Mouse (Mus musculus) cerebellum, adult (tissue): ENCODE measurements around the gene Acot8.

Experiments
- ATAC-seq: cut with Nextera tagmentation; 2 replicates; pipeline ENCODE4 v1.9.2; 2017; ENCODE audit warnings: mild to moderate bottlenecking, moderate library complexity, mixed read lengths; ENCODE audit not compliant: insufficient number of reproducible peaks, low FRiP score, low TSS enrichment

Acot8 gene

DNA sequence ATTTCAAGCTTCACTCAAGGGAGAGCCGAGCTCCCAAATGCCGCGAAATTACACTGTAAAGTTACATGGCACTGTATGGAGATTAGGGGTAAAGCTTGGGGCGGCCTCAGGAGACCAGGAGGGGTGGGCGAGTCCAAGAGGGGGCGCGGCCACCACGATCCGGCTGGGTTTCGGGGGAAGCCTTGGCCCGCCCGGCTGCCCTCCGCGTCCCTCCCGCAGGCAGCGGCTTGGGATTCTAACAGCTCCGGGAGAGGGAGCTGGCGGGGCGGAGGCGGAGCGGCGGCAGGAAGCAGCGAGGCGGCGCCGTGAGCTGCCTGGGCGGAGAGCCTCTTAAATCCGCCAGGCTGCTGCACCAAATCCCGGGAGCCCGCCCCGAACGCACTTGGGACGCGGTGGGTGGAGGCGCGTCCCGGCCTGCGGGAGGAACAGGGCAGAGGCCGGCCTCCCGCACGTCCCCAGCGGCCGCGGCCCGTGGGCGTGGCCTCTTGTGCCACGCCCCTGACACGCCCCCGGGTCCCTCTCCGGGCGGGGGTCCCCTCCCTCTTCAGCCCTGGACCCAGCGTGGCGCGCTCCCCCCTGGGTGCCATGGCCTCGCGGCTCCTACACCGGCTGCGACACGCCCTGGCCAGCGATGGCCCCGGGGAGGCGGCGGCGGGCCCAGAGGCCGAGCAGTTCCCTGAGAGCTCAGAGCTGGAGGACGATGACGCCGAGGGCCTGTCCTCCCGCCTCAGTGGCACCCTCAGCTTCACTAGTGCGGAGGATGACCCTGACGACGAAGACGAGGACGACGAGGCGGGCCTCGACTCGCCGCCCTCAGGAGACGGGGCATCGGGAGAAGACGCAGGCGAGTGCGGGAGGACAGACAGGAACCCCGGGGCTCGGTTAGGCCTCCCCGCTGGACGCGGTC is 18.9 kb downstream of the Acot8 start, which contains the start of gene Snx21:
Gene Snx21, plus strand, starts transcription at position 343 of the 907 bp plus-strand sequence.
- ATAC-seq: peak; percentile 89

DNA sequence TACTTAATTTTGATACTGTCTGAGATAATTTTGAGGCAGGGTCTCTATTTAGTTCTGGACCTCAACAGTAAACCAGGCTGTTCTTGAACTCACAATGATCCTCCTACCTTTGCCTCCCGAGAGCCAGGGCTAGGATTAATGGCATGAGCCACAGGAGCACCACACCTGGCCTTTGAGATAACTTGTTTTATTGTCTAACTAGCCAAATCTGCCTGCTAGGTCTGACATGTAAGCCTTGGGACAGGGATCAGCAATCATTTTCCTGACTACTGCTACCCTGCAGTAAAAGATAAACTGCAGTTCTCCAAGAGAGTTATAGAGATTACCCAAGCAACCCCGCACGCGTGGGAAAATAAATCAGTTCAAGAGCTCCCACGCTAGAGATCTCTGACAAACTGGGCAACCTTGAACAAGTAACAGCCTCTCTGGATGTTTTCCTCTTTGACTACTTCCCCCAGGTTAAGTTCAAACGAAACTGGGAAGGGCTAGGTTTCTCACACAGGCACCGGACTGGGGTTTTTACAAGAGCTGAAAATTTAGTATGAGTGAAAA is 19.7 kb downstream of the Acot8 start:
- no peak for ATAC-seq

- no peak for ATAC-seq
Observed at GRCm38 (mm10) chr2:164783926-164784581, 20.6 kb downstream of the Acot8 start.

- ATAC-seq: no peak
Observed at GRCm38 (mm10) chr2:164781876-164782275, 22.8 kb downstream of the Acot8 start.

- ATAC-seq: no peak
Observed at GRCm38 (mm10) chr2:164779481-164780086, 25.1 kb downstream of the Acot8 start, which contains the start of gene Tnnc2. Gene Tnnc2, minus strand, starts transcription at chr2:164779967.

DNA sequence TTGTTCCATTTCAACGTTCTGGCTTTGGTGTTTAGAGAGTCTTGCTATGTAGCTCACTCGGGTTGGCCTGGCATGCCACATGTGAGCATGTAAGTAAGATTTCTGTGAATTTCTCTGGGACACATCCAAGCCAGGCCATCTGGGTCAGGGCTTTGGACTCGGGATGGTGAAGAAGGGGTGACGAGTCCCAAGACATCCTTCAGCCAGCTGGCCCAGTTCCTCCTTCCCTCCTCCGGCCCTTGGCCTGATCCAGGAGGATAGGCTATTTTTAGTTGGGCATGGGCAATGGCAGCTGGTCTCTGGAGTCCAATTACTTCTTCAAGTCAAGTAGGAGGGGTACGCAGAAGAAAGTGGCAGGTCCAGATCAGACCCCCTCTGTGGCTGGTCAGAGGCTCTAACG is 25.9 kb downstream of the Acot8 start:
- ATAC-seq: no peak

DNA sequence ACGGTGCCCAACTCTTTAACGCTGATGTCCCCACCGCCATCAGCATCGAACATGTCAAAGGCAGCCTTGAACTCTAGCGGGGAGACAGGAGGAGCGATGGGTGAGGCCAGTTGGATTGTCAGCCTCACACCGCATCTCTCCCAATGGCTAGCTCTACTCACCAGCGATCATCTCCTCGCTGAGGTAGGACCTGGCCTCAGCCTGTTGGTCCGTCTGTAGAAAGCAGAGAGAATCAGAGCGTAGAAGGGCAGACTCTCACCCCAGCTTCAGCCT is 26.7 kb downstream of the Acot8 start:
- no peak for ATAC-seq

GRCm38 (mm10) chr2:164777246-164778014 is 27.3 kb downstream of the Acot8 start:
- no peak for ATAC-seq

DNA sequence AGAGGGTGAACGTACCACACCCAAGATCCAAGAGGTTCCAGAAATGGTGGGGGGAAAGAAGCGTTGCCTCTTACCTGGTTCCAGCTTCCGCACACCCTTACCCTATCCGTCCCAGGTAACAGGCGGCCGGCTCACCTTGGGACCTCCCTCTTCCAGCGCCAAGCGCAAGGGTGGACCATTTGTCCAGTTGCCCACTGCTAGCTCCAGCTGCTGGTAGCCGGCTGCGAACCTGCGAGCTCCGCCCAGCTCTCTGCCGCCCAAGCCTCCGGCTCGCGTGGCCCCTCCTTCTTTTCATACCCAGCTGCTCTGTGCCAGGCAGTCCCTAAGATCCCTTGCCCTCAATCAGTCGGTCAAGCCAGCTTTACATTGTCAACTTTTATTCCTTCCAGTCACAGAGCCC is 27.9 kb downstream of the Acot8 start:
- no peak for ATAC-seq

DNA sequence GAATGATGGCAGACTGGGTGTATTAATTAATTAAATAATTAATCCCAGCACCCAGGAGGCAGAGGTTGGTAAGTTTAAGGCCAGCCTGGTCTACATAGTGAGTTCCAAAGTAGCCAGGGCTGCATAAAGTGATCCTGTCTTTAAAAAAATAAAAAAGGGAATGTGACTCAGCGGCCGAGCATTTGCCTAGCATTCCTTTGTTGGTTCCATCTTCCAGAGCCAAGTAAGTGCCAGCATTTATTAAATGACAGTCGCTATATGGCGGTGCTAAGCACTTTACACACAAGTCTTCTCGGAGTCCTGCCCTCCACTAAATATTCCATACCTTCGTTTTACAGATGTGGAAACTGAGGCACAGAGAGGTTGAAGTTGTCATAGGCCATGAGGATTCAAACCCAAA is 28.6 kb downstream of the Acot8 start:
- no peak for ATAC-seq

DNA sequence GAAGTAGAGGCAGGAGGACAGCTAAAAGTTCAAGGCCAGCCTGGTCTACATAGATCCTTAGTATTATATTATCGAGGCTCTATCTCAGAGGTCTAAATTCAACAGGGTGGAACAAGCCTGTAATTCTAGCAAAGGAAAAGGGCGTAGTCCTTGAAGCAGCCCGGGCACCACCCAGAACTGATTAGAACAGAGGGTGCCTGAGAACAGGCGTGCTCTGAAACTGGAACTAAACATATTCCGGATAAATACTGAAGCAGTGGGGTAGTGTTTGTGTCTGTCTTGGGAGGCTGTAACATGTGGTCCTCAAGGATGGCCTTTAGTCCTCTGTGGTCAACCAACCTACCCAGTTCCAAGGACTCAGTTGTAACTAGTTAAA is 30.7 kb downstream of the Acot8 start:
- ATAC-seq: no peak

DNA sequence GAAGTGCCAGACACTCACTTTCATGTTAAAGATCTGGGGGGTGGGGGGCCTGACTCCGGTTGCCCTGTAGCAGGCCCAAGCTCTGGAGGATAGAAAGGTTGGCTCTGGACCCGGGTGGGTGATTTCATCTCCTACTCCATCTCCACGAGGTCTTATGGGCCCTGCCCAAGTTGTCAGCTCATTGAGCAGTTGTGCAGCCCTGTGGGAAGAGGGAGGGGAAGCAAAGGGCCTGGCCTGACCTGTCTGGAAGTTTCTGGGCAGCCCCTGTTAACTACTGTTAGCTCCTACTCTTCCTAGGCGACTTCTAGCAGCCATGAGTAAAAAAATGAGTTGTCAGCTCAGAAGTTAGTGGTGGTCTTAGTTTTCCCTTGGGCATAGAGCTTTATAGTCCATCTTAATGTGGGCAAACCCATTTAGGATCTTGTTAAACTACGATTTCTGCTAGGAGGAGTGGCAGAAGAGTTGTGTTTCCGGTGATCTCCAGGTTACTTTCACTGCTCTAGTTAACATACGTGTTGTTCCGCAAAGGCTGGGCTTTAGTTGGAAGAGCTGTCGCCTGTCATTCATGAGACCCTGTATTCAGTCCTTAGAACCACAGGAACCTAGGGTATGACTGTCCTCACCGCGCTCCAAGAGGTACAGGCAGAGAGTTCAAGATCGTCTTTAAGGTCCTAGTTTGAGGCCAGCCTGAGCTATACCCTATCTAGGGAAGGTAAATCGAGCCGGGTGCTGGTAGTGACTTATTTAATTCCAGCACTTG is 31.3 kb downstream of the Acot8 start:
- ATAC-seq: no peak

- no peak for ATAC-seq
Observed at GRCm38 (mm10) chr2:164771123-164771522, 33.6 kb downstream of the Acot8 start.

DNA sequence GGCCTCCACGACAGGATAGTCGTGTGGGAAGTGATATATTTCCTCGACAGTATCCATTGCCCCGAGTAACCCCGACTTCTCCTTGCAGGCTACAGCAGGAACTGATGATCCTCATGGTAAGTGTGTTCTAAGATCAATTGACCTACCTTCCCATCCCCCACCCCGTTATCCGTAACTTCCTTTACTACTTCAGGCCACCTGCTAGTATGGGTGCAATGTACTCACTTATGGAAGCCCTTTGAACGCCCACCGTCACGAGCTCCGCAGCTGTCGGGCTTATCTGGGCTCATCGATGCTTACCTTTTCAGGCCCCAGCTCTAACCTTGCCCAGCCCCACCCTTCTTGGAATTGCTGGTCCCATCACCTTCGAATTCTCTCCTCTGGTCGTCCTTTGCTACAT is 34.4 kb downstream of the Acot8 start:
- no peak for ATAC-seq

DNA sequence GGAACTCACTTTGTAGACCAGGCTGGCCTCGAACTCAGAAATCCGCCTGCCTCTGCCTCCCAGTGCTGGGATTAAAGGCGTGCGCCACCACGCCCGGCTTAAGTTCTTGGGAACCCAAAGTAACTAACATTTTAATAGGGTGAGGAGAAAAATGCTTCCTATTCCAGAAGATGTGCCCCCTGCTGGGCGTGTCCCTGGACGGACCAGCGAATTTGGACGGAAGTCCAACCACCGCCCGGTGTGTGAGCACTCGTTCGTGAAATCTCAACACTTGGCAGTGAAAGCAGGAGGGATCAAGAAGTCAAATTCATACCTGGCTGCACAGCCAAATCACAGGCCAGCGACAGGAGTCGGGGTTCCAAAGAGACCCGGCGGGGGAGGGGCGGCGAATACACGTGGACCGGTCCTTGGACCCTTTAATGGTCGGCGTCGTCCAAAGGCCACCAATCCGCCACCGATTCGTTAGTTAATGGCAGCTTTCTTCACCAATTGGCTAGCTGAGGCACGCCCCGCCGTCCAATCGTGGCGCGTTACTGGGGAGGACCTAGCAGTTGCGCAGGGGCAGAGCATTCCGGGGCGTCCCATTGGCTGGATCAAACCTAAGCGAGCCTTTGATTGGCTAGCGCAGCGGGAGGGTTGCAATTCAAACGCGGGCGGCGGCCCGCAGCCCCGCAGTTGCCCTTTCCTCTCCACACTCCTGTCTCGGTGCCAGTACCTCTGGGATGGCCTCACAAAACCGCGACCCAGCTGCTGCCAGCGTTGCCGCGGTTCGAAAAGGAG is 35.2 kb downstream of the Acot8 start, which contains the start of gene Ube2c:
Gene Ube2c, plus strand, starts transcription at position 641 of the 780 bp plus-strand sequence.
- peak; percentile 100 for ATAC-seq

GRCm38 (mm10) chr2:164767812-164768540 is 36.7 kb downstream of the Acot8 start:
- ATAC-seq: no peak

DNA sequence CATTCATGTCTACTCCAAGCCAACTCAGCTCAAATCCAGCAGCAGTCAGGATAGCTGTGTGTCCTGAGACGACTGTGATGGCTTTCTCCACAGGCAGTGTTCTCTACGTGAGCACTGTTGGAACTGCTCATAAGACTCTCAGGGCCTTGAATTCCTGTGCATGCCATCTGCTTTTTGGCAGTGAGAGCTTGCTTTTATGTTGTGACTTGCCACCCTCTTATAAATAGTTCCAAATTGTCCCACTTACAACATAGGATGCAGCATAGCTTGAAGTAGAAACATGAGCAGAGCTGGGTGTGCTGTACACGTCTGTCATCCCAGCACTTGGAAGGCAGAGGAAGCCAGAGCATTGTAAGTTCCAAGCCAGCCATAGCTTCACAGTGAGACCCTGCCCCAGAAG is 38.8 kb downstream of the Acot8 start:
- ATAC-seq: no peak

GRCm38 (mm10) chr2:164762593-164762992 is 42.1 kb downstream of the Acot8 start:
- no peak for ATAC-seq
